Mouse (Mus musculus) lung, embryonic 16.5 days (tissue): ENCODE results near the gene Med13l. TPM values are rescaled to one million over a fixed set of nuclear protein-coding genes. Genes with fewer than 3 reads are reported as not detected.

Source experiments
- ATAC-seq: fragments of 200-750 bp; cut with Nextera tagmentation; 2 replicates; pipeline ENCODE4 v1.8.0; 2017; ENCODE audit warnings: low read depth, mild to moderate bottlenecking, moderate library complexity
- H3K27ac ChIP-seq: fragments of 300-500 bp; sonication (generic); 2 replicates; pipeline ENCODE4 v1.5.1; 2014; ENCODE audit warnings: mild to moderate bottlenecking, control low read depth, low read length
- H3K27me3 ChIP-seq: fragments of 300-500 bp; sonication (generic); 2 replicates; pipeline ENCODE4 v1.6.1; 2014; ENCODE audit warnings: low read depth, low read length, mixed read lengths; ENCODE audit not compliant: control insufficient read depth, insufficient read depth
- H3K36me3 ChIP-seq: fragments of 300-500 bp; sonication (generic); 2 replicates; pipeline ENCODE4 v1.6.1; 2014; ENCODE audit warnings: low read length; ENCODE audit not compliant: control insufficient read depth, insufficient read depth
- H3K4me1 ChIP-seq: fragments of 300-500 bp; sonication (generic); replicated peaks from 2 replicates; pipeline ENCODE4 v1.6.1; 2014; ENCODE audit warnings: low read length, mixed read lengths; ENCODE audit not compliant: control insufficient read depth, insufficient read depth
- H3K4me2 ChIP-seq: fragments of 300-500 bp; sonication (generic); 2 replicates; pipeline ENCODE4 v1.6.1; 2014; ENCODE audit warnings: low read depth, low read length, control low read depth
- H3K4me3 ChIP-seq: fragments of 300-500 bp; sonication (generic); 2 replicates; pipeline ENCODE4 v1.5.1; 2014; ENCODE audit warnings: mild to moderate bottlenecking, low read length, control low read depth
- H3K9ac ChIP-seq: fragments of 300-500 bp; sonication (generic); 2 replicates; pipeline ENCODE4 v1.6.1; 2014; ENCODE audit warnings: low read length, control low read depth
- H3K9me3 ChIP-seq: fragments of 300-500 bp; sonication (generic); 2 replicates; pipeline ENCODE4 v1.6.1; 2016; ENCODE audit warnings: low read length; ENCODE audit not compliant: control insufficient read depth
- WGBS: fragments of 180-500 bp; shearing (Covaris S2); extraction: QIAGEN DNeasy Blood & Tissue Kit; methylation state at CpG from one replicate; pipeline ENCODE4 v1.1.7; 2014; 5-methylcytosine and 5-hydroxymethylcytosine counted together
- polyA plus RNA-seq: library from polyadenylated mRNA; unstranded; fragments of >200 nt; fragmentation: Nextera tagmentation; extraction: Ambion mirVana; gene quantifications from 2 replicates; pipeline ENCODE4 v1.2.1, GENCODE M21; 2015

Gene Med13l
- polyA plus RNA-seq, 1 experiment from 2014 or later, result 9.5 TPM

DNA sequence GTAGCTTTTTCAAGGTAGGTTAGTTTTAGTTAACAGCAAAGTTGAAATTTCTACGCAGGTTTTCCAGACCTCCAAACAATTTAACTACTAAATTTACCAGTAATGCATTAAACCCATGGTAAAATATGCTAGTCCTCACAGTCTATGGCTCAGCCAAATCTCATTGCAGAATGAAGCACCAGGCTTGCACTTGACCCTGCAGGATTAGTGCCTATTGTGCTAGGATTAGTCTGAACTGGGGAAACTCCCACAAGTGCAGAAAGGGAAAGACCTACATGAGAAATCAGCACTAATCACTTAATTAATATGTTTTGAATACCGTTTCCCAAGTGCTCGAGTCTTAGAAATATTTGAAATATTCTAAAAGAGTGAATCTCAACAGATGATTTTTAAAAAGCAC, 40.0 kb upstream of the Med13l start:
- Histone ChIP-seq H3K27me3 (peaks cover 2% of the 10 kb centered on the region; the same call in 1 of the 2 replicates), H3K4me3 (no peak overlapping the region), H3K4me2 (no peak overlapping the region), H3K36me3 (no peaks in the 10 kb centered on the region), H3K4me1 (peaks cover 13% of the 10 kb centered on the region; the same call in 1 of the 2 replicates), H3K27ac (no peak overlapping the region), H3K9ac (no peak overlapping the region), H3K9me3 (no peaks in the 10 kb centered on the region)
- 67% methylated on average over 3 of the region's 3 CpGs for WGBS
- no peak for ATAC-seq

DNA sequence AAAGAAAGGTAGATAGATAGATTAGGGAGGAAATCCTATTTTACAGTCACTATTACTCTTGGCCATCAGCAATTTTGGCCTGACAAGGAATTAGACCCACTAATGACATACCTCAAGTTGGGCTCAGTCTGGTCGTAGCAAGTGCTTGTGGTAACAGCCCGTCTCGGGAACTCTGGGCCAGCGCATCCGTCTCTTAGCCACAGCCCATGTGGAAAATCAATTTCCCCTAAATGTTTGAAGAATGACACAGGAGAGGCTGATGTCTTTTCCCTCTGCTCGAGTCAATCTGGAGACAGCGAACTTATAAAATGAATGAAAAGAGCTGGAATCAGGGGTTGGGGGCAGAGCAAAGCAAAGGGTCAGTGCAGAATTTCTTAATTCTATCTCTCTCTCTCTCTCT, 36.1 kb upstream of the Med13l start:
- no peak overlapping the region for H3K27ac ChIP-seq
- H3K4me2 ChIP-seq, result no peak overlapping the region
- H3K9me3 ChIP-seq, result no peaks in the 10 kb centered on the region
- no peak overlapping the region for H3K9ac ChIP-seq
- H3K27me3 ChIP-seq, result peaks cover 2% of the 10 kb centered on the region; the same call in 1 of the 2 replicates
- 71% methylated on average over 7 of the region's 7 CpGs for WGBS
- no peak for ATAC-seq
- no peak overlapping the region for H3K4me3 ChIP-seq
- no peaks in the 10 kb centered on the region for H3K36me3 ChIP-seq
- no peaks in the 10 kb centered on the region for H3K4me1 ChIP-seq

DNA sequence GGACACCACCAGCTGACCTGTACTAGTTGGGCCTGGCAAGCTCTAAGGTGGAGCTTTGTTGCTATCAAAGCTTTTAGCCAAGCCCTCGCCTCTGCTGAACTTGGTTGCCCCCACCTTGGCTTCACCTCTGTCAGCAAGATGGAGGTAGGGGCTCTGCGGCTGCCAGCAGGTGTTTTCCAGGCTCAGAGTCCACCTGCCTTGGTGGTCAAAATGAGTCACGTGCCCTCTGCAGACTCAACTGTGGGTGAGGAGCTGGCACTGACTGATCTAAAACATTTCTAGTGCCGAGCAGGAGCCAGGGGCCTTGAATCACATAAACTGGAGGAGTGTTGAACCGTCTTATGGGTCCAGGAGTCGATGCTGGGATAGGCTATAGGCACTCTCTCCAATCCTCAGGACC, 34.8 kb upstream of the Med13l start:
- H3K27ac ChIP-seq, result no peak overlapping the region
- no peak overlapping the region for H3K9ac ChIP-seq
- H3K36me3 ChIP-seq, result no peaks in the 10 kb centered on the region
- H3K4me1 ChIP-seq, result no peaks in the 10 kb centered on the region
- ATAC-seq, result no peak
- H3K4me2 ChIP-seq, result no peak overlapping the region
- WGBS, result 74% methylated on average over 6 of the region's 6 CpGs
- H3K27me3 ChIP-seq, result peaks cover 2% of the 10 kb centered on the region; the same call in 1 of the 2 replicates
- no peak overlapping the region for H3K4me3 ChIP-seq
- no peaks in the 10 kb centered on the region for H3K9me3 ChIP-seq

DNA sequence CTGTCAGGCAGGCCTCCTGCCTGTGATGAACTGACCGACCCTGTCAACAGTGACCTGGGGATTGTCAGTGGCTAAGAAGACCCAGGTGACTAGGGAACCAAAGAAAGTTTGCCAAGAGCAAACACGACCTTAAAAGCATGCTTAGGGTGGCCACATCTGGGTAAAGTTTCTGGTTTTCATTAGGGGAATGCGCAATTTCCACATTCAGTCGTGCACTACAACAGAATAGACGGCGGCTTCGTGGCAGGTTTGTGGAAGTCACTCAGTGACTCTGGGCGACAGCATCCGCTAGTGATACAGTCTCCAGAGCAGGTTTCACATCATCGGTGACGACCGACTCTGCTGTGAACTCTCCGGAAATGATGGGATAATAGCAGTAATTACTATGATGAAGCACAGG, 34.0 kb upstream of the Med13l start:
- no peak overlapping the region for H3K4me3 ChIP-seq
- 68% methylated on average over 13 of the region's 13 CpGs for WGBS
- no peak overlapping the region for H3K4me2 ChIP-seq
- no peaks in the 10 kb centered on the region for H3K36me3 ChIP-seq
- no peak for ATAC-seq
- H3K27me3 ChIP-seq, result peaks cover 2% of the 10 kb centered on the region; the same call in 1 of the 2 replicates
- H3K9ac ChIP-seq, result no peak overlapping the region
- no peaks in the 10 kb centered on the region for H3K9me3 ChIP-seq
- no peaks in the 10 kb centered on the region for H3K4me1 ChIP-seq
- no peak overlapping the region for H3K27ac ChIP-seq

DNA sequence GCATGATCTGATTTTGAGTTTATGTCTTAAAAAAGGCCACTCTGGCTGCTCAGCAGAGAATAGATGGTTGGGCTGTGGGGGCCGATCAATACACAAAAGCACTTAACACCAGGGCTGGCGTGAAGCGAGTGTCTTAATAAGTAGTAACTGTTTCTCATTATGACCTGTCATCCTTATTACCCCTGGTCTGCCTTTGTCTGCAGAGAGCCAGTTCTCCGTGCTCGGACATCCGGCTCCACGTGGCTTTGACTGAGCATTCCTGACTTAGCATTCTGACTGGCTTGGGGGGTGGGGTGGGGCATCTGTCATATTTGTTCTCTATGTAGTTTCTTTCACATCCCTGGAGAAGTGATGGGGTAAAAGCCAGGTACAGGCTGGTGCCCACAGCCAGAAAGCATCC, 31.2 kb upstream of the Med13l start:
- no peaks in the 10 kb centered on the region for H3K36me3 ChIP-seq
- no peak overlapping the region for H3K4me2 ChIP-seq
- no peak overlapping the region for H3K27ac ChIP-seq
- H3K9me3 ChIP-seq, result no peaks in the 10 kb centered on the region
- no peak for ATAC-seq
- no peaks in the 10 kb centered on the region for H3K27me3 ChIP-seq
- 40% methylated on average over 7 of the region's 7 CpGs for WGBS
- H3K4me3 ChIP-seq, result no peak overlapping the region
- no peak overlapping the region for H3K9ac ChIP-seq
- no peaks in the 10 kb centered on the region for H3K4me1 ChIP-seq

DNA sequence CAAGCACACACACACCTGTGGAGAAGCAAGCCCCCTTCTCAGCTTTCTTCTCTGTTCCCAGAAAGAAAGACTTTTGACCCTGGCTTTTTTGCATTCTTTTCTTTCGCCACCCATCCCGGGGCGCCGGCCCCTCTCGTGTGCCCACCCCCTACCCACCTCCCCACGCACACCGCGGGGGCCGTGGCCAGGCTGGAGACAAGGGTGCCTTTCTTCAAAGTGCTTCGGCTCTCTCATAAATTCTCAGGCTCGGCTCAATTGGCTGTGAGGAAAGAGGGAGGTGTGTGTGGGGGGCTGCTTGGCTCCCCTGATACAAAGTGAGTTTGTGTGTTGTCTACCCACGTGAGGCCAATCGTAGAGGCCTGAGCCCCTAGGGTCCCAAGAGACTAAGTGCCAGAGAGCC, 28.4 kb upstream of the Med13l start:
- H3K9ac ChIP-seq, result no peak overlapping the region
- H3K4me1 ChIP-seq, result peaks cover 7% of the 10 kb centered on the region
- no peak for ATAC-seq
- H3K27ac ChIP-seq, result no peak overlapping the region
- no peaks in the 10 kb centered on the region for H3K27me3 ChIP-seq
- H3K36me3 ChIP-seq, result no peaks in the 10 kb centered on the region
- no peak overlapping the region for H3K4me2 ChIP-seq
- WGBS, result 16% methylated on average over 13 of the region's 13 CpGs
- H3K9me3 ChIP-seq, result no peaks in the 10 kb centered on the region
- H3K4me3 ChIP-seq, result no peak overlapping the region

DNA sequence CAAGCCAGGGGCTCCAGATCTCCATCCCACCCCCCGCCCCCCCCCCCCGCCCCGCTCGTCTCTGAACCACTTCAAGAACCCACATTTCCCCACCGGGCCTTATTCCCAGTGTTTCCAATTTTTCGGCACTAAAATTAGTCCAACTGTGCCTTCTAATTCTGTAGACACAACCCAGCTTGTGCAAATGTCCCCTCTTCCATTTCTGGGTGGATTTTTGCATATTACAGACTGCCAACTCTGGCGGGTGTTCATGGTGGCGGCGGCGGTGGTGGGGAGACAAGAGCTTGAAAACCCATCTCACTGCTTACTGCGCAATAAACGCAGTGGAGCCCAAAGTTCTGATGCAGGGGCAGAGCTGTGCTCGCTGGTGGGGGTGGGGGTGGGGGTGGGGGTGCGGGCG, 27.8 kb upstream of the Med13l start:
- 56% methylated on average over 13 of the region's 15 CpGs for WGBS
- no peaks in the 10 kb centered on the region for H3K36me3 ChIP-seq
- H3K4me2 ChIP-seq, result no peak overlapping the region
- H3K27me3 ChIP-seq, result no peaks in the 10 kb centered on the region
- peaks cover 7% of the 10 kb centered on the region for H3K4me1 ChIP-seq
- H3K9ac ChIP-seq, result no peak overlapping the region
- H3K4me3 ChIP-seq, result no peak overlapping the region
- ATAC-seq, result no peak
- H3K9me3 ChIP-seq, result no peaks in the 10 kb centered on the region
- no peak overlapping the region for H3K27ac ChIP-seq

DNA sequence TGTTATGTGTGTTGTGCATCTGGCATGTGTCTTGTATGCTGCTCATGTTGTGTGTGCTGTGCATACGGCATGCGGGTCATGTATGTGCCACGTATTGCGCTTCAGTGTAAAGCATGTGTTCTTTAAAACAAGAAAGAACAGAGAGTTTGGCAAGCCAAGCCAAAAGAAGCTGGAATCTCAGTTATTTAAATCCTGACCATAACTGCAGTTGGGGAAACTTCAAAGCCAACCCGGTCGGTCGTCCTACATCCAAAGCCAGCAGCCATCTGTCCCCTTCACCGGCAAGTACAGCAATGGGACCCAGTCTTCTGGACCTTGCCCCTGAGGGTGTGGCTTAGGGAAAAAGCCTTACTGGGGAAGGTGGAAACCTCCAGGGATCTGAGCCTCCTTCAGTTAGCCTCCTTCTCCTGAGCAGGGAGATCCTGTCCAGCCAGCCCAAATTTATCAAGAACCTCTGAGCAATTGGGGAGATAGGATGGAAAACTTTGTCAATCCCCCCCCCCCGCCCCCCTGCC, 26.0 kb upstream of the Med13l start:
- H3K36me3 ChIP-seq, result no peaks in the 10 kb centered on the region
- ATAC-seq, result peak; percentile 56; the same call in 1 of the 2 replicates

DNA sequence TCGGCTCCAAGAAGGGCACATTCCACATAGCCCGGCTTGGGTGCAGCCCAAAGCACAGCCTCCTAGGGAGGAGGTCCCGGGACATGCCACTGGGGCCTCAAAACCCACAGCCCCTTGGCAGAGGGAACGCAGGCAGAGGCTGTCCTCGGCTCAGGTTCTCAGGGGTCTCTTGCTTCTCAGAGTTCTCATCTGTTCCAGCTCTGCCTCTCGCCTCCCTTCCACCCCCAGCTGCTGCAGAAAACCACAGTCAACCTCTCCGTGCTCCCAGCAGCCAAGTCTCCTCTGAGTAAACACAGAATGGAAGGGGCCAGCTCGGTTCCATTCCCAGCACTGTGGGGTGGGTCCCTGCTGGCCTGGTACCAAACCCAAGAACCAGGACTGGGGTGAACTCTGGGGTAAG, 25.3 kb upstream of the Med13l start:
- peak; percentile 74 for ATAC-seq
- Histone ChIP-seq H3K36me3 (no peaks in the 10 kb centered on the region), H3K4me1 (peaks cover 12% of the 10 kb centered on the region), H3K9ac (no peak overlapping the region), H3K27me3 (no peaks in the 10 kb centered on the region), H3K4me3 (no peak overlapping the region), H3K4me2 (no peak overlapping the region), H3K9me3 (no peaks in the 10 kb centered on the region), H3K27ac (peak overlapping the region; percentile 84)
- 21% methylated on average over 8 of the region's 8 CpGs for WGBS

More for the DNA sequence above, 26.0 kb upstream of the Med13l start:
- H3K4me1 ChIP-seq, result peaks cover 12% of the 10 kb centered on the region
- H3K4me2 ChIP-seq, result no peak overlapping the region
- WGBS, result 49% methylated on average over 9 of the region's 9 CpGs
- no peaks in the 10 kb centered on the region for H3K27me3 ChIP-seq
- no peak overlapping the region for H3K9ac ChIP-seq
- H3K9me3 ChIP-seq, result no peaks in the 10 kb centered on the region
- no peak overlapping the region for H3K4me3 ChIP-seq
- peak overlapping the region; percentile 84; the same call in 1 of the 2 replicates for H3K27ac ChIP-seq

DNA sequence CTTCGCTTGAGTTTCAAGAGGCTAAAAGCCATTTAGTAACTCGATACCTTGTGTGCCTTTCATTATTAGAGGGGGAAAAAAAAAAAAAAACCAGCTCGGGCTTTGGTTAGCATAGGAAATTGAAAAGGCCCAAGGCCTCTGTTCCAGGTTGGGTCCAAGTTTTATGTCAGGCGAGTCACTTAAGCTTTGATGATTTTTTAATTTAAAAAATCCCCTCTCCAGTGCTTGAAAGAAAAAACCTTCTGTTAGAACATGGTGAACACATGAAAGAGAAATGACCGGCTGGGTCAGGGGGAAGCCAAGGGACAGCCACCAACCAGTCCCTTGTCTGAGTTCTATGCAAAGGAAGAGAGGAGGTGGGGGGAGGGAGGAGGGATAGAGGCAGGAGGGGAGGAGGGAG, 22.0 kb upstream of the Med13l start:
- H3K27ac ChIP-seq, result no peak overlapping the region
- H3K4me2 ChIP-seq, result no peak overlapping the region
- no peak overlapping the region for H3K4me3 ChIP-seq
- WGBS, result 24% methylated on average over 5 of the region's 5 CpGs
- no peak overlapping the region for H3K9ac ChIP-seq
- H3K36me3 ChIP-seq, result no peaks in the 10 kb centered on the region
- ATAC-seq, result no peak
- H3K9me3 ChIP-seq, result 0 out of 2 replicates have a peak, but pooled peaks cover 2% of the 10 kb centered on the region
- H3K27me3 ChIP-seq, result no peaks in the 10 kb centered on the region
- peaks cover 12% of the 10 kb centered on the region for H3K4me1 ChIP-seq
